Mouse (Mus musculus) kidney, postnatal 14 days (tissue): ENCODE results near the gene Rpl7l1.

Source experiments
- DNase-seq: peaks from one replicate; pipeline ENCODE4 v3.0.0; 2022; ENCODE audit warnings: mixed read lengths

Gene Rpl7l1

GRCm38 (mm10) chr17:46728904-46729318 is 53.6 kb downstream of the Rpl7l1 start, which contains the start of gene Gnmt:
Gene Gnmt, minus strand, starts transcription at chr17:46729168.
- DNase-seq: peak; percentile 89

DNA sequence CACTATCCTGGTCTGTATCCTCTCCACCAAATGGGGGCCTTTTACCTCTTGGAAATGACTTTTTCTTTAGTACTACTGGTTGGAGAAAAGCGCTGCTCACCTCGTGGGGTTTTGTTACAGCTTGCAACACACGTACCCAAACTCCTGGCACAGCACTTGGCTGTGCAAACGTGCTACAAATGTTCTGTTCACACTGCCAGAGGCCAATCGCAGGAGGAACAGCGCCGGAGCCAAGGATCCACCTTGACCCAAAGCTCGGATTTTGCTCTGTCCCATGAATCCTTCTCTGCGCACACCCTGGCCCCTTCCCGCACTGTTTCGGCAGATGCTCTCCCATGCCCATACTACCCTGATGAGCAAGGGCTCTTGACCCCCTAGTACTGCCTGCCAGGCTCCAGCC is 54.0 kb downstream of the Rpl7l1 start:
- DNase-seq: no peak

DNA sequence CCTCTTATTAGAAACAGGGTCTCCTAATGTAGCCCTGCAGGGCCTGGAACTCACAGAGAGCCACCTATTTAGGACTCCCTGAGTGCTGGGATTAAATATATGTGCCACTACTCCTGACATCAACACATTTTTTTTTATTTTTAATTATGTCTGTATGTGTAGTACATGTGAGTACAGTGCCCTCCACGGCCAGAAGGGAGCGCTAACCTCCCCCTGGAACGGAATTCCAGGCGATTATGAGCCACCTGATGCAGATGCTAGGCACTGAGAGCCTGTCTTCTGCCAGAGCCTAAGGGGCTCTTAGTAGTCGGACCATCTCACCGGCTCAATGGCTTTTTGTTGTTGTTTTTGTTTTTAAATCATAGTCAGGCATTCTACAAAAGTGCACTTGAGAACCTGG is 54.5 kb downstream of the Rpl7l1 start:
- DNase-seq: no peak

DNA sequence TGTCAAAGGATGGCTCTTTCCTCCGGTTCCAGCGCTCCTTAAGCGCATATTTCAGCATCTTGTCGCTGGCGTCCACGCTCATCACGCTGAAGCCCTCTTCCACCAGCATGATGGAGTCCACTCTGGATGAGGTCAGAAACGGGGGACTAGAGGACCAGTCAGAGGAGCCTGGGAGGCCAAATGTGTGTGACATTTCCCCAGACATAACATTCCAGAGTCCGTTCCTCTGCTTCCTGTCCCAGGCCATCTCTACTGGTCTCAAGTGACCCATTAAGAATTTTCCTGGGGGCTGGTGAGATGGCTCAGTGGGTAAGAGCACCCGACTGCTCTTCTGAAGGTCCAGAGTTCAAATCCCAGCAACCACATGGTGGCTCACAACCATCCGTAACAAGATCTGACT is 55.2 kb downstream of the Rpl7l1 start:
- DNase-seq: no peak

DNA sequence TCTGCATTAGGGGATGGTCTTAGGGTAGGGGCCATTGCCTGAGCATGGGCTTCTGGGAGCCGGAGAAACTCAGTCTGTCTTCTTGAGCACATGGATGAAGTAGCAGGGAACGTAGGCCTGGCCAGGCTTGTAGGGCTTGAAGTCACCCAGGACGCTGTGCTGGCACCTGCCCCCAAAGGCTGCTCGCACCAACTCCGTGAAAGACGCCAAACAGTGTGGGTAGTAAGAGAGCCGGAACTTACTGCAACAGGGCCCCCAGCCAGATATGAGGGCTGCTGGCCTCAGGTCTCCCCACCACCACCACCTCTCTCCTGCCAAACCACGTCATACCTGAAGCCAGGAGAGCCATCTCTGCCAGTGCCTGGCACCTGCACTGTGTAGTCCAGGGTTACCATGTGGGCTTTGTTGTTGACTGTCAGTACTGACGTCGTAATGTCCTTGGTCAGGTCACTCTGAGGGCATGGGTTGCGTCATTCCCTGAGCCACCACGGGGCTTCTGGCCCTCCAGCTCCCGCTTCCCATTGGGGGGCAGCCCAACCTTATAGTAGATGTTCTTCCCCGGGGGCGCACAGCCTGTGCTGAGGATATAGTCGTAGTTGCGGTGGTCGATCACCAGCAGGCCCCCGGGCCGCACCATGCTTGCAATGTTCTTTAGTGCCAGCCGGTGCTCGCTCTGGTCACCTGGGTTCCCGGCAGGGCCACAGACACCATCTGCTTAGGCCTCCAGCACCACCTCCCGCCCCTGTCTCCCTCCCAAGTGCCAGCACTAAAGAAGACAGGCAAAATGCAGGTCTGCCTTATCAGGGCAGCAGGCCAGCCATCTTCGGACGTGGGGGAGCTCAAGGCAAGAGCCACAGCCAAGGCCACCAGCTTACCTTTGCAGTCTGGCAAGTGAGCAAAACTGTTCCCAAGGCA is 56.5 kb downstream of the Rpl7l1 start:
- DNase-seq: no peak

GRCm38 (mm10) chr17:46725273-46725672 is 57.2 kb downstream of the Rpl7l1 start:
- no peak for DNase-seq

- DNase-seq: no peak
Observed at GRCm38 (mm10) chr17:46724477-46725084, 57.9 kb downstream of the Rpl7l1 start.
